Mouse (Mus musculus) lung, embryonic 16.5 days (tissue): ENCODE results near the gene Thpo. TPM values are rescaled to one million over a fixed set of nuclear protein-coding genes. Genes with fewer than 3 reads are reported as not detected.

Experiments
- ATAC-seq: fragments of 200-750 bp; cut with Nextera tagmentation; 2 replicates; pipeline ENCODE4 v1.8.0; 2017; ENCODE audit warnings: low read depth, mild to moderate bottlenecking, moderate library complexity
- H3K27ac ChIP-seq: fragments of 300-500 bp; sonication (generic); 2 replicates; pipeline ENCODE4 v1.5.1; 2014; ENCODE audit warnings: mild to moderate bottlenecking, control low read depth, low read length
- H3K27me3 ChIP-seq: fragments of 300-500 bp; sonication (generic); 2 replicates; pipeline ENCODE4 v1.6.1; 2014; ENCODE audit warnings: low read depth, low read length, mixed read lengths; ENCODE audit not compliant: control insufficient read depth, insufficient read depth
- H3K36me3 ChIP-seq: fragments of 300-500 bp; sonication (generic); 2 replicates; pipeline ENCODE4 v1.6.1; 2014; ENCODE audit warnings: low read length; ENCODE audit not compliant: control insufficient read depth, insufficient read depth
- H3K4me1 ChIP-seq: fragments of 300-500 bp; sonication (generic); replicated peaks from 2 replicates; pipeline ENCODE4 v1.6.1; 2014; ENCODE audit warnings: low read length, mixed read lengths; ENCODE audit not compliant: control insufficient read depth, insufficient read depth
- H3K4me2 ChIP-seq: fragments of 300-500 bp; sonication (generic); 2 replicates; pipeline ENCODE4 v1.6.1; 2014; ENCODE audit warnings: low read depth, low read length, control low read depth
- H3K4me3 ChIP-seq: fragments of 300-500 bp; sonication (generic); 2 replicates; pipeline ENCODE4 v1.5.1; 2014; ENCODE audit warnings: mild to moderate bottlenecking, low read length, control low read depth
- H3K9ac ChIP-seq: fragments of 300-500 bp; sonication (generic); 2 replicates; pipeline ENCODE4 v1.6.1; 2014; ENCODE audit warnings: low read length, control low read depth
- H3K9me3 ChIP-seq: fragments of 300-500 bp; sonication (generic); 2 replicates; pipeline ENCODE4 v1.6.1; 2016; ENCODE audit warnings: low read length; ENCODE audit not compliant: control insufficient read depth
- WGBS: fragments of 180-500 bp; shearing (Covaris S2); extraction: QIAGEN DNeasy Blood & Tissue Kit; methylation state at CpG from one replicate; pipeline ENCODE4 v1.1.7; 2014; 5-methylcytosine and 5-hydroxymethylcytosine counted together
- polyA plus RNA-seq: library from polyadenylated mRNA; unstranded; fragments of >200 nt; fragmentation: Nextera tagmentation; extraction: Ambion mirVana; gene quantifications from 2 replicates; pipeline ENCODE4 v1.2.1, GENCODE M21; 2015

The Thpo gene
- polyA plus RNA-seq, 1 experiment from 2014 or later = 0.99 TPM

- Histone ChIP-seq H3K9ac (no peak overlapping the region), H3K27ac (no peak overlapping the region), H3K4me2 (no peak overlapping the region), H3K27me3 (peaks cover 18% of the 10 kb centered on the region), H3K36me3 (no peaks in the 10 kb centered on the region), H3K4me3 (no peak overlapping the region), H3K4me1 (peaks cover 11% of the 10 kb centered on the region), H3K9me3 (no peaks in the 10 kb centered on the region)
- 30% methylated on average over 5 of the region's 5 CpGs for WGBS
- no peak for ATAC-seq
Measured at GRCm38 (mm10) chr16:20730293-20730711, 4.0 kb downstream of the Thpo start.

- Histone ChIP-seq H3K36me3 (peaks cover 5% of the 10 kb centered on the region; the same call in 1 of the 2 replicates), H3K27ac (no peak overlapping the region), H3K27me3 (no peaks in the 10 kb centered on the region), H3K4me1 (no peaks in the 10 kb centered on the region), H3K4me2 (no peak overlapping the region), H3K9ac (no peak overlapping the region), H3K4me3 (no peak overlapping the region), H3K9me3 (no peaks in the 10 kb centered on the region)
- ATAC-seq = no peak
- 50% methylated on average over 1 of the region's 1 CpGs for WGBS
Measured at GRCm38 (mm10) chr16:20726384-20726783, 7.9 kb downstream of the Thpo start.

- Histone ChIP-seq H3K27ac (no peak overlapping the region), H3K27me3 (no peaks in the 10 kb centered on the region), H3K4me3 (no peak overlapping the region), H3K4me2 (no peak overlapping the region), H3K36me3 (peaks cover 5% of the 10 kb centered on the region; the same call in 1 of the 2 replicates), H3K9me3 (no peaks in the 10 kb centered on the region), H3K4me1 (no peaks in the 10 kb centered on the region), H3K9ac (no peak overlapping the region)
- WGBS = 69% methylated on average over 4 of the region's 4 CpGs
- ATAC-seq = no peak
Measured at GRCm38 (mm10) chr16:20725750-20726149, 8.6 kb downstream of the Thpo start.

GRCm38 (mm10) chr16:20725321-20725720 is 9.0 kb downstream of the Thpo start:
- H3K27ac ChIP-seq = no peak overlapping the region
- peaks cover 5% of the 10 kb centered on the region; the same call in 1 of the 2 replicates for H3K36me3 ChIP-seq
- H3K4me2 ChIP-seq = no peak overlapping the region
- H3K4me1 ChIP-seq = no peaks in the 10 kb centered on the region
- H3K9me3 ChIP-seq = no peaks in the 10 kb centered on the region
- no peak overlapping the region for H3K9ac ChIP-seq
- H3K4me3 ChIP-seq = no peak overlapping the region
- ATAC-seq = no peak
- WGBS = 82% methylated on average over 7 of the region's 7 CpGs
- no peaks in the 10 kb centered on the region for H3K27me3 ChIP-seq

GRCm38 (mm10) chr16:20724338-20724748 is 10.0 kb downstream of the Thpo start:
- peak; percentile 87 for ATAC-seq
- H3K9me3 ChIP-seq = no peaks in the 10 kb centered on the region
- no peaks in the 10 kb centered on the region for H3K27me3 ChIP-seq
- no peak overlapping the region for H3K4me3 ChIP-seq
- no peak overlapping the region for H3K27ac ChIP-seq
- no peaks in the 10 kb centered on the region for H3K4me1 ChIP-seq
- H3K9ac ChIP-seq = no peak overlapping the region
- no peak overlapping the region for H3K4me2 ChIP-seq
- 35% methylated on average over 5 of the region's 5 CpGs for WGBS
- peaks cover 7% of the 10 kb centered on the region for H3K36me3 ChIP-seq

- ATAC-seq = no peak
- 28% methylated on average over 4 of the region's 4 CpGs for WGBS
- Histone ChIP-seq H3K9me3 (no peaks in the 10 kb centered on the region), H3K4me1 (peaks cover 6% of the 10 kb centered on the region; the same call in 1 of the 2 replicates), H3K9ac (no peak overlapping the region), H3K4me2 (no peak overlapping the region), H3K27me3 (no peaks in the 10 kb centered on the region), H3K4me3 (no peak overlapping the region), H3K27ac (no peak overlapping the region), H3K36me3 (peaks cover 7% of the 10 kb centered on the region)
Measured at GRCm38 (mm10) chr16:20723247-20723646, 11.1 kb downstream of the Thpo start.

- no peak overlapping the region for H3K27ac ChIP-seq
- no peak overlapping the region for H3K4me3 ChIP-seq
- H3K36me3 ChIP-seq = peaks cover 7% of the 10 kb centered on the region
- 51% methylated on average over 4 of the region's 4 CpGs for WGBS
- no peak overlapping the region for H3K4me2 ChIP-seq
- H3K9ac ChIP-seq = no peak overlapping the region
- H3K27me3 ChIP-seq = no peaks in the 10 kb centered on the region
- no peaks in the 10 kb centered on the region for H3K9me3 ChIP-seq
- peaks cover 6% of the 10 kb centered on the region; the same call in 1 of the 2 replicates for H3K4me1 ChIP-seq
- ATAC-seq = no peak
Measured at GRCm38 (mm10) chr16:20722736-20723135, 11.6 kb downstream of the Thpo start.

- Histone ChIP-seq H3K4me3 (no peak overlapping the region), H3K27ac (no peak overlapping the region), H3K27me3 (no peaks in the 10 kb centered on the region), H3K4me2 (no peak overlapping the region), H3K9me3 (no peaks in the 10 kb centered on the region), H3K4me1 (peaks cover 9% of the 10 kb centered on the region), H3K36me3 (peaks cover 7% of the 10 kb centered on the region), H3K9ac (no peak overlapping the region)
- 70% methylated on average over 10 of the region's 10 CpGs for WGBS
- ATAC-seq = no peak
Measured at GRCm38 (mm10) chr16:20721808-20722207, 12.5 kb downstream of the Thpo start.

- Histone ChIP-seq H3K4me1 (peaks cover 20% of the 10 kb centered on the region), H3K9ac (peak overlapping the region; percentile 78), H3K27ac (peak overlapping the region; percentile 92), H3K4me2 (peak overlapping the region; percentile 96), H3K36me3 (peaks cover 7% of the 10 kb centered on the region), H3K9me3 (no peaks in the 10 kb centered on the region), H3K27me3 (no peaks in the 10 kb centered on the region), H3K4me3 (peak overlapping the region; percentile 70)
- 2% methylated on average over 18 of the region's 18 CpGs for WGBS
- ATAC-seq = peak; percentile 46
Measured at GRCm38 (mm10) chr16:20717978-20718670, 16.2 kb downstream of the Thpo start.
